Mouse (Mus musculus) heart, embryonic 12.5 days (tissue): ENCODE data around the gene Tspan4. TPM values are rescaled to one million over a fixed set of nuclear protein-coding genes. Genes with fewer than 3 reads are reported as not detected.

Experiments
- ATAC-seq: fragments of 200-750 bp; cut with Nextera tagmentation; 2 replicates; pipeline ENCODE4 v1.8.0; 2017; ENCODE audit warnings: moderate TSS enrichment, moderate library complexity; ENCODE audit not compliant: insufficient number of reproducible peaks, low FRiP score
- H3K27ac ChIP-seq: fragments of 300-500 bp; sonication (generic); 2 replicates; pipeline ENCODE4 v1.5.1; 2016; ENCODE audit warnings: mild to moderate bottlenecking, moderate library complexity; ENCODE audit not compliant: poor library complexity, severe bottlenecking
- H3K27me3 ChIP-seq: fragments of 300-500 bp; sonication (generic); replicated peaks from 2 replicates; pipeline ENCODE4 v1.6.1; 2016; ENCODE audit warnings: mild to moderate bottlenecking, moderate library complexity
- H3K36me3 ChIP-seq: fragments of 300-500 bp; sonication (generic); 2 replicates; pipeline ENCODE4 v1.6.1; 2016; ENCODE audit warnings: mild to moderate bottlenecking, moderate library complexity
- H3K4me1 ChIP-seq: fragments of 300-500 bp; sonication (generic); replicated peaks from 2 replicates; pipeline ENCODE4 v1.6.1; 2016; ENCODE audit warnings: mild to moderate bottlenecking
- H3K4me2 ChIP-seq: fragments of 300-500 bp; sonication (generic); 2 replicates; pipeline ENCODE4 v1.6.1; 2016; ENCODE audit warnings: mild to moderate bottlenecking, moderate library complexity
- H3K4me3 ChIP-seq: fragments of 300-500 bp; sonication (generic); 2 replicates; pipeline ENCODE4 v1.5.1; 2016; ENCODE audit warnings: mild to moderate bottlenecking
- H3K9ac ChIP-seq: fragments of 300-500 bp; sonication (generic); 2 replicates; pipeline ENCODE4 v1.6.1; 2016; ENCODE audit warnings: mild to moderate bottlenecking, moderate library complexity
- H3K9me3 ChIP-seq: fragments of 300-500 bp; sonication (generic); replicated peaks from 2 replicates; pipeline ENCODE4 v1.6.1; 2016; ENCODE audit warnings: mild to moderate bottlenecking, moderate library complexity
- WGBS: fragments of 180-500 bp; shearing (Covaris S2); methylation state at CpG from one replicate; pipeline ENCODE4 v1.1.7; 2016; 5-methylcytosine and 5-hydroxymethylcytosine counted together
- polyA plus RNA-seq: library from polyadenylated mRNA; unstranded; fragments of >200 nt; fragmentation: Nextera tagmentation; extraction: Ambion mirVana; gene quantifications from 2 replicates; pipeline ENCODE4 v1.2.1, GENCODE M21; 2016

Tspan4 gene
- polyA plus RNA-seq, 1 experiment from 2014 or later, result 57.5 TPM

DNA sequence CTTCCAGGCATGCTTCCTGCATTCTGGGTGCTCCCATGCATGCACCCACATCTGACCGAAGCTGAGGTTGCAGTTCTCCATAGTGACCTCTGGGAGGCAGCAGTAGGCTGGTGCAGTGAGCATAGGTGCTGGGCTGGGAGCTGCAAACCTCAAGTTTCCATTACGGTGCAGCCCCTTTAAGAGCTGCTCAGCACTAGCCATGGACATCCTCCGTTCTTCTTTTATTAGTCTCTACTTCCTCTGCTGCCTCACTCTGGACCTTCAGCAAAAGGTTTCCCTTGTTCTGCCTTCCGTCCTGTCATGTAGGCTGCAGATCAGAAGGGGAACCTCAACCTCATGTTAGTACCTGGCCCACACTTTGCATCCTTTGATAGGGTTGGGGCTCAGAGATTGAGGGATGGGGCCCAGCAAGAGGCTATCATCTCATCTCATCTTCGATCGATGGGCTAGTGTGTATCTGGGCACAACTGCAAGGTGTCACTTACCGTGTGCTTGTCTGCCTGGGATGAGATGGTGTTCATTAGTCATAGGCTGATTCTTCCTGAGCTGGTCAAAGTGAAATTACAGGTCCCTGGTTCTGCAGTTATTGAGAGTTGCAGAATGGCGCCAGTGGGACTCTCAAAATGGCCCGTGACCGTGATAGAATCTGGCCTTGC is 5.9 kb downstream of the Tspan4 start:
- ATAC-seq, result no peak
- H3K27me3 ChIP-seq, result peaks cover 13% of the 10 kb centered on the region
- H3K9me3 ChIP-seq, result no peaks in the 10 kb centered on the region
- no peaks in the 10 kb centered on the region for H3K36me3 ChIP-seq
- 12% methylated on average over 10 of the region's 10 CpGs for WGBS
- H3K9ac ChIP-seq, result peak overlapping the region; percentile 80; the same call in 1 of the 2 replicates
- peak overlapping the region; percentile 98 for H3K4me2 ChIP-seq
- H3K4me3 ChIP-seq, result peak overlapping the region; percentile 59
- no peak overlapping the region for H3K27ac ChIP-seq
- peaks cover 64% of the 10 kb centered on the region for H3K4me1 ChIP-seq

DNA sequence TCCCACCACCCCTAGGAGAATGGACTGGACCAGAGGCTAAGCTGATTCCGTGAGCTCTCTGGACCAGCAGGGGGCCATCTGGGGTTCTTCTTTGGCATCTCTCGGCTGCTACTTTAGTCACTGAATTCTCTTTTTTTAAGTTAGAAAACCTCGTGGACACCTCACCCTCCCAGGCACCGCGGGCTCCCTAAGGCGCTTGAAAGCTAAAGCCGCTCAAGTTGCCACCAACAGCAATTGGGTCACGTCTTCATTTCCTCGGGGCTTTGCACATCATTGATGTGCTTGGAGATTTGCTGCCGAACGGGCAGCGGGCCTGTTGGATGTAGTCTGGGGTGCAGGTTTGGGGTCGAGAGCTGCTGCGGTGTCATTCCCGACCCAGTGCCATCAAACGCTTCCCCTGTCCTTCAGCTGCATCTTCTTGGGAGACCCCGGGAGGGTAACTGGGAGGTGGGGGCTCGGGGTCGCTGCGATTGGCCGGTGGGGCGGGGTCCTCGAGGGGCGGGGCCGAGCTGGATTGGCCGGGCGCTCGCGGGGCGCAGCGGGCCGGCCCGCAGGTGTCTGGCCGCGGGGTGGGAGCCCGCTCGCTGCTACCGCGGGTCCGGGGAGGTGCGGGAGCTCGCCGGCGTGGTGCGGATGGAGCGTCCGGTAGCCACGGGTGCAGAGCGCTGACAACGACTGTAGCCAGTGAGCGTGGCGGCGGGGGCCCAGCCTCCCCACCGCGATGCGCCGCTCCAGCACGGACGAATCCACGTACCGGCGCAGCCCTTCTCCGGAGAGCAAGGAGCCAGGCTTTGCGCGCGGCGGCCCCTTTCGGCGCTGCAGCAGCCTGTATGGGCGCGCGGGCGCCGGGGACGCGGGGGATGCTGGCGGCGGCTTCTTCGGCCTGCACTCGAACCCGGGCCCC is 6.7 kb downstream of the Tspan4 start:
- Histone ChIP-seq H3K27me3 (peaks cover 13% of the 10 kb centered on the region), H3K9me3 (no peaks in the 10 kb centered on the region), H3K27ac (no peak overlapping the region), H3K9ac (peak overlapping the region; percentile 80), H3K36me3 (no peaks in the 10 kb centered on the region), H3K4me1 (peaks cover 56% of the 10 kb centered on the region), H3K4me3 (peak overlapping the region; percentile 59), H3K4me2 (peak overlapping the region; percentile 98)
- ATAC-seq, result peak; percentile 9; the same call in 1 of the 2 replicates
- under 1% methylated on average over 73 of the region's 81 CpGs for WGBS

DNA sequence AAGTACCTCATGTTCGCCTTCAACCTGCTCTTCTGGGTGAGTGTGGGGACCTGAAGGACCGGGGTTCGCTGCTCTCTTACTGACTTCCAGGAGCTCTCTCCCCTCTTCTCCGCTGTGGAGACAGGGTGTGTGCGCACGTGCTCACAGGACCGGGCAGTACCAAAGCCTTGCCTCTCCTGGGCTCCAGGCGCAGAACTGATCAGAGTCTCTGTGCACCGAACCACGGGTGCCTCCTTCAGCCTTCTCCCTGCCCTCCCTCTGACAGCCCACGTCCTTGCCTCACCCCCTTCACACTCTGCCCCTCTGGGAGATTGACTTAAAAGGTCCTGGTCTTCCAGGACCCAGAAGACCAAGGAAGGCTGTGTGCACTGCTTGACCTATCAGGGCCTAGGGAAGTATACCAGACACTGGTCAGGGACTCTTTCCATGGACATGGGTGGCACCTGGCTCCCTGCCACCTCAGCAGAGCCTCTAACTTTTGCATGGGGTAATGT is 7.5 kb downstream of the Tspan4 start:
- Histone ChIP-seq H3K4me1 (peaks cover 50% of the 10 kb centered on the region), H3K9me3 (no peaks in the 10 kb centered on the region), H3K9ac (peak overlapping the region; percentile 80), H3K36me3 (no peaks in the 10 kb centered on the region), H3K4me3 (peak overlapping the region; percentile 59), H3K4me2 (peak overlapping the region; percentile 98), H3K27ac (no peak overlapping the region), H3K27me3 (peaks cover 13% of the 10 kb centered on the region)
- no peak for ATAC-seq
- 17% methylated on average over 11 of the region's 11 CpGs for WGBS

DNA sequence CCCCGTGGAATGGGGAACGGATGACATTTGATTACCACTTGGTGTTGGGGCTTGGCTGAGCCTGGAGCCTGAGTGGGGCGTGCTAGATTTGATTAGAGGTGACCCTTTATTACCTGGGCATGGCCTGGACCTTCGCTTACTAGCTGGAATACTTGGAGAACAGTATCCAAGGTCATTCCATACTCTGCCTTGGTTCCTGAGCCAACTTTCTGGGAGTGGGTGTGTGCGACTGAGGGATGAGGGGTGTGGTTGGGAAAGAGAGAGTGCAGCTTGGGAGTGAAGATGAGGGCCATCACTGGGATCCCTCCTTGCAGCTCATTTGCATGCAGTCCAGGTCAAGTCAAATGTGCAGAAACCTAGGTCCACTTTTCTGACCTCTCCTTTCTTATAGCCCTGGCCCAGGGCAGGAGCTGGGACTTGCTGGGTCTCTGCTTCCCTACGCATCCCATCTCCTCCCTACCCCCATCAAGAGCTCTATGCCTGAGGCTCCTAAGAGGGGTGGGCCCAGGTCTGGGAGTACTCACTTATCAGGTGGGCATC is 8.1 kb downstream of the Tspan4 start:
- Histone ChIP-seq H3K27ac (no peak overlapping the region), H3K9me3 (no peaks in the 10 kb centered on the region), H3K4me3 (no peak overlapping the region), H3K4me2 (0 out of 2 replicates have a peak overlapping the region, but pooled peaks have one; percentile 98), H3K9ac (no peak overlapping the region), H3K27me3 (peaks cover 13% of the 10 kb centered on the region), H3K4me1 (peaks cover 44% of the 10 kb centered on the region), H3K36me3 (0 out of 2 replicates have a peak, but pooled peaks cover 2% of the 10 kb centered on the region)
- WGBS, result 79% methylated on average over 6 of the region's 6 CpGs
- no peak for ATAC-seq

DNA sequence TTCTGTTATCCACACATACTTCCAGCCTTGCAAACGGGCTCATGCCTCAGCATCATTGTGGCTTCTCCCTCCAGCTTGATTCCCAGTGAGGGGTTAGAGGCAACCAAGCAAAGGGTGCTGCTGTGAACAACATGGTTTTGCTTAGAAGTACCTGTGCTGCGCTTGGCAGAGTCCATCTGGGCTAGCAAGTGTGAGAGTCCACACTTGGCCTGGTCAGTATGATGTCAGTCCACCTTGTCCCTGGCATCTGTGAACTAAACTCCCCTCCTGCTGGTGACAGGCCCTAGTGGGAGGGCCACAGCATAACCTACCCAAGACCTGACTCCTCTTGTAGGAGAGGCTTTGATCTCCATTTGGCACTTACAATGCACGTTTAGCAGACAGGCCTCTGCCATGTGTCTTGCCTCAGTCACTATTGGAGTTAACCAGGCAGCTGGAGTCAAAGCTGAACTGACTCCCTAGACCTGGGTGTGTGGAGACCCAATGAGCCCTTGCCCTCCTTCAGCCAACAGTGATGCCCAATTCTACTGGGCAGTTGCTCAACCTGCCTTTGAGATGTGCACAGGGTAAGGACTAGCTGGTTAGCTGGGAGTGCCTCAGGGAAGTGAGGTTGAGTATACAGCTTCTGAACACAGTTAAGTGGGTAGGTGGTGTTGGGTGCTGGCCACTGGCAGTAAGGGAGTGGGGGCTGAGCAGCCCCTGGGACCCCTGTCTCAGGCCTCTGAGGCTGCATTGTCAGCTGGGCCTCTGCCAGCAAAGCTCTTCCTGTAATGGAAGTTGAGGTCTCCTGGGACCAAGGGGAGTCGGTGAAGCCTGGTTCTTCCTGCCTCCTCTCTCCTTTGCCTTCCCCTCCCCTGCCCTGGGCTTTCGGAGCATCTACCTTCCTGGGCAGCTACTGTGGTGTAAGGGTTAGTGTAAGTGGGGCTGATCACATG is 9.4 kb downstream of the Tspan4 start:
- Histone ChIP-seq H3K4me2 (no peak overlapping the region), H3K27ac (no peak overlapping the region), H3K4me1 (peaks cover 38% of the 10 kb centered on the region), H3K9me3 (no peaks in the 10 kb centered on the region), H3K27me3 (peaks cover 13% of the 10 kb centered on the region), H3K4me3 (no peak overlapping the region), H3K9ac (no peak overlapping the region), H3K36me3 (0 out of 2 replicates have a peak, but pooled peaks cover 2% of the 10 kb centered on the region)
- 58% methylated on average over 5 of the region's 5 CpGs for WGBS
- ATAC-seq, result no peak

DNA sequence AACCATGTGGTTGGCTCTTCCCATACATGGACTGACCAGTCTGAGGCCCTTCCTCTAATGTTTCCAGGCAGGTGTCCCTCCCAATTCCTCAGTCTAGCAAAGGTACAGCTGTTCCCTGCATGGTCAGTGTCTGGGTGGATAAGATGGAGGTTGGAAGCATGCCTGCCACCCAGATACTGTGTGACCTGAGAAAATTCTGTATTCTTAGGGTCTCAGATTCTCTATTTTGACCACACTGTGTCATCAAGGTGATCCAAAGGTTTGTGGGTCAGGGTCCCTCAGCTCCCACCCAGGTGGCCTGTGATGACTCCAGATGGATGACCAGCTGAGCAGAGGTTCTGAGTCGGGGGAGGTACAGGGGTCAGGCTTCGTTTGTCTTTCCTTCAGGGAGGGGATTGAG is 10.1 kb downstream of the Tspan4 start:
- H3K4me2 ChIP-seq, result no peak overlapping the region
- 0 out of 2 replicates have a peak, but pooled peaks cover 2% of the 10 kb centered on the region for H3K36me3 ChIP-seq
- no peak for ATAC-seq
- no peak overlapping the region for H3K9ac ChIP-seq
- WGBS, result 79% methylated on average over 2 of the region's 2 CpGs
- H3K27me3 ChIP-seq, result peaks cover 13% of the 10 kb centered on the region
- no peak overlapping the region for H3K4me3 ChIP-seq
- H3K27ac ChIP-seq, result no peak overlapping the region
- no peaks in the 10 kb centered on the region for H3K9me3 ChIP-seq
- peaks cover 35% of the 10 kb centered on the region for H3K4me1 ChIP-seq

DNA sequence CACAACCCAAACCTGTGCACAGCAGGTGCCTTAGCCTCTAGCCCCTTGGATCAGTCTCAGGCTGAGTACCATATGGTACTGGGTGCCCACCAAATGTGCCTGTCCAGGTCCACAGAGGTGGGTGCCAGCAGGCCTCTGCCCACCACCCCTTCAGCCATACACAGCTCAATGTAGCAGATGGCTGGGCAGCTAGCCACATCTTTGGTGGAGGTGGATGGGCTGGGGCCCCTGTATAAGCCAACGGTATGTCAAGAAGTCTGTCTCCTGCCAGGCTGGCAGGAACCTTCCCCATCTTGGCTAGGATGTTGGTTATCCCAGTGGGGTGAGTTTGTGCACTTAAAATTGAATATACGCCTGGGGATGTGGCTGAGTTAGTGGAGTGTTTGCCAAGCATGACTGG is 10.6 kb downstream of the Tspan4 start:
- H3K4me1 ChIP-seq, result peaks cover 31% of the 10 kb centered on the region
- no peak overlapping the region for H3K4me3 ChIP-seq
- ATAC-seq, result no peak
- H3K27ac ChIP-seq, result no peak overlapping the region
- peaks cover 13% of the 10 kb centered on the region for H3K27me3 ChIP-seq
- WGBS, result 86% methylated on average over 2 of the region's 2 CpGs
- H3K4me2 ChIP-seq, result no peak overlapping the region
- peaks cover 5% of the 10 kb centered on the region for H3K36me3 ChIP-seq
- H3K9me3 ChIP-seq, result no peaks in the 10 kb centered on the region
- H3K9ac ChIP-seq, result no peak overlapping the region

DNA sequence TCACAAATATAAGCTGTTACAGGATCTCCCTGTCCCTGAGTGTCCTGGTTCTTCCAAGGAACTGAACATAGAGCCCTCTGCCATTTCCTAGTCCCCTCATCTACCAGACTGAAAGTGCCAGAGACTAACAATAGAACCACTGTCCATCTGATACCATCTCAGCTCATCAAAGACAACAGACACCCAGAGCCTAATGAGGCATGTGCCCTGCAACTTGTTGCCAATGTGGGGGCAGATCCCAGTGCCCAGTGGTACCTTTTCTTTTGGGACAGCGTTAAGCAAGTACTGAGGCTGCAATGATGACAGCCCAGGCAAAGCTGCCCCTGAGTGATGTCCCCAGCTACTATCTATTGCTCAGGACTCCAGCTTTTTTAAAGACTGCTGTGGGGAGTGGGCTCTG is 11.2 kb downstream of the Tspan4 start:
- WGBS, result 84% methylated on average over 1 of the region's 1 CpGs
- ATAC-seq, result no peak
- Histone ChIP-seq H3K9ac (no peak overlapping the region), H3K4me2 (no peak overlapping the region), H3K4me3 (no peak overlapping the region), H3K4me1 (peaks cover 25% of the 10 kb centered on the region), H3K9me3 (no peaks in the 10 kb centered on the region), H3K27me3 (peaks cover 13% of the 10 kb centered on the region), H3K36me3 (peaks cover 11% of the 10 kb centered on the region), H3K27ac (no peak overlapping the region)

DNA sequence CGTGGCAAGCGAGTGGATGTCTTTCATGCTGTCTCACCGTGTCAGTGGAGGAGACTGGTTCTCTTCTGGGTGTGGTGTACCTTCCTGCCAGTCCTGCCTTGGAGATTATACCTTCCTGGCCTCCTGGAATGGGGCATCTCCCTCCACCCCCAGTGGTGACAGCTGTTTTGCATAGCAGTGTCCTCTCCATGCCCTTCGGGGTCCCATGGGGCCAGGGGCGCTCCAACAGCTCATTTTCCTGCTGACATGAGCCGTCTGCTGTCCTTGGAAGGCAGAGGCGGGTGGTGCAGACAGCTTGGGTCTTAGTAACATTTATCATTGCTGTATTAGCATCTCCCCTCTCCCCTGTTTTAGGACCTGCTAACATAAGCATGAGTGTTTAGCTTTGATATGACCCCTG is 12.1 kb downstream of the Tspan4 start:
- 69% methylated on average over 7 of the region's 7 CpGs for WGBS
- no peak overlapping the region for H3K9ac ChIP-seq
- no peak overlapping the region for H3K4me3 ChIP-seq
- peaks cover 13% of the 10 kb centered on the region for H3K27me3 ChIP-seq
- no peaks in the 10 kb centered on the region for H3K9me3 ChIP-seq
- H3K4me2 ChIP-seq, result no peak overlapping the region
- peaks cover 19% of the 10 kb centered on the region for H3K4me1 ChIP-seq
- no peak overlapping the region for H3K27ac ChIP-seq
- H3K36me3 ChIP-seq, result peaks cover 20% of the 10 kb centered on the region
- ATAC-seq, result no peak

DNA sequence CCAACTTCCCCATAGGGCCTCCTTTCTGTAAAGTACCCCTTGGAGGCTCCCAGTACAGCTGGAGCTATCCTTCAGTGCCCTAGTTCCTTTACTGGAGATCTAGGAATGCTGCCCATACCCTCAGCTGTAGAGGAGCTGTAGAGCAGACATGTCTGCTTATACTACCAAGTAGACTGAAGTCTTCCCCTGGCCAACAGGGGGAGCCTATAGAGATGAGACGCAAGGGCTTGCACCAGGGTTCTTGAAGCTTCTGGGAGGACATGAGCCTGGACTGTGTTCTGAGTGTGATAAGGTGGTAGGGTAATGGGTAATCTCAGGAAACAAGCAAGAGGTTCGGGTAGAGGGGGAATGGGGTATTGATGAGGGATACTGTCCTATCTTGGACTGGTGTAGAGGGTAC is 16.1 kb downstream of the Tspan4 start:
- Histone ChIP-seq H3K27ac (no peak overlapping the region), H3K36me3 (peaks cover 53% of the 10 kb centered on the region), H3K9me3 (no peaks in the 10 kb centered on the region), H3K4me1 (0 out of 2 replicates have a peak, but pooled peaks cover 2% of the 10 kb centered on the region), H3K27me3 (no peaks in the 10 kb centered on the region), H3K4me2 (no peak overlapping the region), H3K4me3 (no peak overlapping the region), H3K9ac (no peak overlapping the region)
- WGBS, result 67% methylated on average over 2 of the region's 2 CpGs
- ATAC-seq, result no peak
